Mouse (Mus musculus) layer of hippocampus, postnatal 10 days (tissue): ENCODE results near the gene Atp6v0a2. TPM values are rescaled to one million over a fixed set of nuclear protein-coding genes. Genes with fewer than 3 reads are reported as not detected.
A peak's percentile ranks its signal among the peaks of the same experiment; 100 is the strongest.
"Not testable (repeated sequence)": the region's sequence is repeated elsewhere in the genome, so short reads cannot be mapped to it uniquely, and the experiment has no call there.

Source experiments
- DNase-seq, 2 experiments: peaks; one replicate each; pipeline ENCODE4 v3.0.0; 2021; ENCODE audit warnings: low spot score in 2 of 2
- long read RNA-seq: library from polyadenylated mRNA; stranded (forward); transcript quantifications from one replicate; pipeline ENCODE4 v2.0.0, GENCODE M21; 2023
- total RNA-seq, 2 experiments: library from RNA; stranded (reverse); gene quantifications; 2 replicates each; pipeline ENCODE4 v1.2.3; 2021

The Atp6v0a2 gene
- total RNA-seq = 10 to 100 TPM; 46.7 to 51.6 TPM
- long read RNA-seq, full-length matches to known transcripts = 13 of 22 reads
- long read RNA-seq, partial matches to known transcripts = 5 of 22 reads
- long read RNA-seq, other reads (novel, unspliced or antisense) = 4 of 22 reads

DNA sequence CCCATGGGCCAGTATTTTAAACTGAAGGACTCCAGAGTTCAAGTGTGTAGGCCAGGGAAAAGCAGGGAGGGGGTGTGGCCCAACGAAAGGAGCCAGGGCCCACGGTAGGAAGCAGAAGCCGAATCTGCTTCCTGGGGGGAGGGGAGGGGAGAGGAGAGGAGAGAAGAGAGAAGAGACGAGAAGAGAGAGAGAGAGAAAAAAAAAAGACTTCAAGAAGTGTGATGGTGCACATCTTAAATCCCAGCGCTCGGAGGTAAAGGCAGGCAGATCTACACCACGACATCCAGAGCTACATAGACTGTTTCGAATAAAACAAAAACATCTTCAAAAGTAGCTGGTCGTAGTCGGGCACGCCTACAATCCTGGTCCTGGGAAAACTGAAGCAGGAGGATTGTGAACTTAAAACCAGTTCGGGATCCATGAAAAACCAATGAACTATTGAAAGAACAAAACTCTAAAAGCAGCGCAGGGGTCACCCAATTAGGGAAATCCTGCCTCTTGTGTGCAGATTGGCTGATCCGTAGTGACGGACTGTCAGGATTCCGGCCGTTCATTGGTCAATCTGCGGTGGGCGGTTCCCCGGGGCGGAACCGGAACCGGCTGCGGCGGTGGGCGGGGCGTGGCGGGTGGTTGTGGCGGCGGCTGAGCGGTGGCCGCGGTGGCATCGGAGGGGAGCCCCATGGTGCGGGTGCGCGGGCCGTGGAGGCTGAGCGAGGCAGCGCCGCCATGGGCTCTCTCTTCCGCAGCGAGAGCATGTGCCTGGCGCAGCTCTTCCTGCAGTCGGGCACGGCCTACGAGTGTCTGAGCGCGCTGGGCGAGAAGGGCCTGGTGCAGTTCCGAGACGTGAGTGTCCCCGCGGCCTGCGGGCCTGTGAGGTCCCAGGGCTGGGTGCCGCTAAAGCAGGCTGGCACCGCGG, at the start of gene Atp6v0a2:
Atp6v0a2 (plus strand) TSS at position 129 of the 916 bp plus-strand sequence.
- peak; percentile 94 to 97 for DNase-seq

GRCm38 (mm10) chr5:124578633-124579317, 49.6 kb upstream of the Atp6v0a2 start, which contains the start of the genes Eif2b1 and Gtf2h3:
Gene Eif2b1 (minus strand): TSS chr5:124579131.
Gene Gtf2h3 (plus strand): TSS chr5:124579140.
- peak; percentile 94 to 95 for DNase-seq

GRCm38 (mm10) chr5:124582515-124582914, 45.9 kb upstream of the Atp6v0a2 start:
- no peak for DNase-seq

DNA sequence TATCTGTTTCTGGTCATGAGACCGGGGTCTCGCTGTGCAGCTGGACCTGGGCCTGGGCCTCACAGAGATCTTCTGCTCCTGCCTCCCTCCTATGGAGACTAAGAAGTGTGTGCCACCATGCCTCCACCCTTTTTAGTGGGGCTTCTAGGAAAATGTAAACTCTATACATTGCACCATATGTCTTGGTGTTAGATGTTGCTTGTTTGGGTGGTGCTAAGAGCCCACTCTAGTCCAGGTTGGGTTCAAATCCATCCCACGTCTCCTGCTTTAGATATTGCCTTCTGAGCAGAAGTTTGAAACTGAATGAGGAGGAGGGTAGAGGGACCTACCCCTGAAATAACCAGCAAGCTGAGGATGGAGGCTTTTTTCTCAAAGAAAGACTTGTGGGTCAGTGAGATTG, 35.6 kb upstream of the Atp6v0a2 start:
- DNase-seq = no peak

DNA sequence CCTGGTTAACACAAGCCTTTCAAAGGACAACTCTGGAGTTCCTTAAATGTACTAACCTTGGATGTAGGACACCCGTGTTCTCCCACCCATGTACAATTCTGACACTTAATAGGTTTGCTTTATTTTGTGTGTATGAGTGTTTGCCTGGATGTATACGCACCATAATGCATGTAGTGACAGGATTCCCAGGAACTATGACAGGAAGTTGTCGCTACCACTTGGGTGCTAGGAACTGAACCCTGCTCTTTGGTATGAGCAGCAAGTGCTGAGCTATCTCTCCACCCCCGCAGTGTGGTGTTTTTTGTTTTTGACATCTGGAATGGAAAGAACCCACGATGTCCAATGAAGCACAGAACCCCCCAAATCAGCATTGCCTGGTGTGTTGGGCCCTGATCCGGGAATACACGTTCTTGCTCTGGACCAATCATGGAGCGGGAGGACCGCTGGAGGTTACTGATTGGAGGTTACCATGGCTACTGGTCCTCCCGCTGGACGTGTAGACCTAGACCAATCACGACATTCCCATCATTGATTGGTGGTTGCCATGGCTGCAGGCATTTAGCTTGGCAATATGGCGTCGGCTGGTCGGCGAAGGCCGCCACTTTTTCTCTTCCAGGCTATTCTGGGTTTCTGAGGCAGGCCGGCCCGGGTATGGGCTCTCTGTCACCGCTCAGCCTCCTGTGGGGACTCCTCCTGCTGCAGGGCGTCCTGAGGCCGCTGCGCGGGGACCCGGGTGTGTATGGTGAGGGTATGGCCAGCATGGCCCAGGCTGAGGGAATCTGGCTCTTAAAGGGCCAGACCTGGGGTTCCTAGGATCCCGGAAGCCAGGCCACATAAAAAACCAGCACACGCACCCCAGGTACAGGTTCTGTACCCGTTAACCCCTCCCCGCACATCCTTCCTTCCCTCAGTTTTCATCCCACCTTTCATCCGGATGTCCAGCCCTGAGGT, 29.9 kb upstream of the Atp6v0a2 start:
- peak; percentile 89 to 90 for DNase-seq

GRCm38 (mm10) chr5:124599726-124600125, 28.6 kb upstream of the Atp6v0a2 start:
- DNase-seq = not testable (repeated sequence)

DNA sequence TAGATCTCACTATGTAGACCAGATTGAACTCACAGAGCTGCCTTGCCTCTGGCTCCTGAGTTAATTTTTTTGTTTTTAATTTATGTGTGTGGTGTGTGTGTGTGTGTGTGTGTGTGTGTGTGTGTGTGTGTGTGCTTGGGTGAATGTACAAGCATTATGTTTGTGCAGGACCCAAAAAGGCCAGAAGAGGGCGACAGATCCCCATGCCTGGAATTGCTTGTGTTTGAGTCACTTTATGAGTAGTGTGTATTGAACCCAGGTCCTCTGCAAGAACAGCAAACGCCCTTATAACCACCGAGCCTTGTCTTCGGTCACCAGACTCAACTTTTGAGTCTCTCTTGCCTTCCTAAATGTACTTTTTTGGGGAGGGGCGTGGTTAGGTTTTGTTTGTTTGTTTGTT, 26.0 kb upstream of the Atp6v0a2 start:
- peak; percentile 73 to 75 for DNase-seq

DNA sequence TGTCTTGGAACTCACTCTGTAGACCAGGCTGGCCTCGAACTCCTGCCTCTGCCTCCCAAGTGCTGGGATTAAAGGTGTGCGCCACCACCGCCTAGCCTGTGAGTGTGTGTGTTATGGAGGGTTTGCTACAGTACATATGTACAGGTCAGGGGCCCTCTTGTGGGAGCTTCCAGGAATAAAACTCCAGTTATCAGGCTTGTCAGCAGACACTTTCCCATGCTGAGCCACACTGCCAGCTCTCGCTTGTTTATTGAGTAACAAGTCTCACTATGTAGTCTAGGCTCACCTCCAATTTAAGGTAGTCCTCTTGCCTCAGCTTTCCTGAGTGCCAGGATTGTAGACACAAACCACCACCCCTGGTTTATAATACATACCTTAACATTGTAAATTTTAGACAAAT, 24.1 kb upstream of the Atp6v0a2 start:
- no peak for DNase-seq

DNA sequence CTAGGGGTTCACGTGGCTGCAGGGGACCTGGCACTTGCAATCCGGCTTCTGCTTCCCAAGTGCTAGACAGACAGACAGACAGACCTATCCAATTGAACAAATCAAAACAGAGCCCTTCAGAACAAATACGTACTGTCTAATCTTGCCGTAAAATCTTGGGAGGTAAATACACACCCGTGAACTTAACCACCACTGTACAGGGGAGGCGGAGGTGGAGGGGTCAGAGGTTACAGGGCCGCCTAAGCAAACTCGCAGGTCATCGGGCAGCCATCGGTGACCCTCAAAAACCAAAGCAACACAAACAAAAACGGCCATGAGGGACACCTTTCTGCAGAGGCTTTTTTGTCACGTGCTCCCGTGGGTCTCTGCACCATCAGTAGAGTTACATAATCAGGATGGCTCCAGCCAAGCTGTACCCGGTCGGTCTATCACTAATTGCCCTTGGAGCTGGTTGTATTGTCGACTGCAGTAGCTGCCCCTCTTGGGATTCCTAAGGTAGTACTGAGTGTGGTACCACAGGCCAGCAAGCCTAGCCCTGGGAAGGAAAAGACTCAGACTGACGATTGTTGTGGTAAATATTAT, 23.2 kb upstream of the Atp6v0a2 start:
- DNase-seq = no peak

DNA sequence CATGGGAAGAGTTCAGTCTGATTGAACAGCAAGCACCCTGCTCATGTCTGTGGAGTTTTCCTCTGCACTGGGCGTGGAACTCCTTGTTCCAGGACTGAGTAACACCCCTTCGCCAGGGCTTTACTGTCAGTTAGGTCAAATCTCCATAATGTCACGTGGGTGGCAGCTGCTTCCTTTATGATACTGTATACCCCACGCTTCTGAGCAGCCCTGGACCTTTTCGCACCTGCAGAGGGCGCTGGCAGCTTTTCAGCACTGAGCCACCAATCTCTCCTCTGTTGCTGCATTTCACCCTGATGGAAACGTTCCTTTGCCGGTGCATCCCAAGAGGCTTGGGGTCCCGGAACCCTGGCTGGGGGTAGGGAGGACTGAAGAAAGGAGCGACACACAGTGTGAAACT, 17.4 kb upstream of the Atp6v0a2 start:
- DNase-seq = no peak

DNA sequence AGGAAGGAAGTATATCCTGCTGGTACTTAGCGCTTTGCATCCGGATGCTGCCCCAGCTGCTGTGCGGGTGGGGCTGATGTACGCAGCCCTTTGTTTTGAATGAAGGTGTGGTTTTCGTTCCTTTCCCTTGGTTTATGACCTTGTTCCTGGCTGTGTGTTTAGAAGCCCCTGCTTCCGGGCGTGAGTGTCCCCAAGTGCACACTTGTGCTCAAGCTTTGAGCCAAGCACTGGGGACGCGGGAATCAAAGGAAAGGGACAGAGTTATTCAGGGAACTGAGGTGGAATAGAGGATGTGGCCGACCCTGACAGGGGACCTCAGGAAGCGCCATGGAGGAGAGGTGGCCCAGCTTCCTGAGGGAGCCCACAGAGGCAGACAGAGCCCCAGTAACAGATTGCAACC, 13.7 kb upstream of the Atp6v0a2 start:
- DNase-seq = no peak

GRCm38 (mm10) chr5:124618711-124619110, 9.7 kb upstream of the Atp6v0a2 start:
- DNase-seq = no peak

GRCm38 (mm10) chr5:124621362-124621761, 7.0 kb upstream of the Atp6v0a2 start:
- DNase-seq = no peak

GRCm38 (mm10) chr5:124622890-124623289, 5.5 kb upstream of the Atp6v0a2 start:
- DNase-seq = no peak

GRCm38 (mm10) chr5:124624291-124624690, 4.1 kb upstream of the Atp6v0a2 start:
- no peak for DNase-seq

DNA sequence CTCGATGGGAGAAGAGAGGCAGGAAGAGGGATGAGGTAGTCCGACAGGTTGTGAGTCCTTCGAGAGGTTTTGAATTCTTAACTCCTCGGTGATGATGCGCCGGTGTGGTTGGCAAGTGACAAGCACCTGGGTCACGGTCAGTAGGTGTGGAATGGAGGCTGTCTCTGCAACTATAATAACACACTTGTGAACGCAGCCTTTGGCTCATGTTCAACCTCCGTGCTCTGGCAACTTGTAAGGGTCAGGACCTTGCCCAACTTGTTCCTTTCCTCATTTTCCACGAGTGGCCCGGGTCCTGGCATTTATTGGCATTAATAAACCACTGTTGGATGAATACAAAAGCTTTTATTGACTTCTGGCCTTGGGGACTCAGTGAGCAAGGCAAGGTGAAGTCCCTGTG, 1.3 kb downstream of the Atp6v0a2 start:
- no peak for DNase-seq

- peak in 1 of 2 experiments; percentile 15 for DNase-seq
Measured at GRCm38 (mm10) chr5:124631685-124632084, 3.3 kb downstream of the Atp6v0a2 start.

- no peak for DNase-seq
Measured at GRCm38 (mm10) chr5:124632461-124632860, 4.1 kb downstream of the Atp6v0a2 start.

DNA sequence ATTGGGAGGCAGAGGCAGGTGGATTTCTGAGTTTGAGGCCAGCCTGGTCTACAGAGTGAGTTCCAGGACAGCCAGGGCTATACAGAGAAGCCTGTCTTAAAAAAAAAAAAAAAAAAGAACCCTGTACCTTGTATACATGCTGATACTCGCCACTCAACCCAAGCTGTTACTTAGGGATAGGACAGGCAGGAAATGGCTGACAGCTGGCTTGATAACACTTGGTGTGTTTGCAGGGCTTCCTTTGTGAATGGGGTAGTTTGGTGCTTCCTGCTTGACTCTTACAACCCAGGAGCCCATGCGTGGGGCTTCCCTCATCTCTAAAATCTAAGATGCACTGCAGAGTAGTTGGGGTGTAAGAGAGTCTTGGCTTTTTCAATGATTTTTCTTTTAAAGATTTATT, 5.0 kb downstream of the Atp6v0a2 start:
- no peak for DNase-seq

DNA sequence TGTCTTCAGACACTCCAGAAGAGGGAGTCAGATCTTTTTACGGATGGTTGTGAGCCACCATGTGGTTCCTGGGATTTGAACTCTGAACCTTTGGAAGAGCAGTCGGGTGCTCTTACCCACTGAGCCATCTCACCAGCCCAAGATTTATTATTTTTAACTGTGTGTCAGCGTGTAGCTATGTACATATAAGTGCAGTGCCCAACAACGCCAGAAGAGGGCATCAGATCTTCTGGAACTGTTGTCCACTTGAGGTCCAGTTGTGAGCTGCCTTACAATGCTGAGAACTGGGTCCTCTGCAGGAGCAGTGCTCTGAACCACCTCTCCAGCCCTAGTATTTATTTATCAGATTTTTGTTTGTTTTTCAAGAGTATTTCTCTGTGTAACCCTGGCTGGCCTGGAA, 6.7 kb downstream of the Atp6v0a2 start:
- DNase-seq = peak; percentile 24 to 44
